Mouse (Mus musculus) embryonic stem cell, embryonic (primary cell): Measurements from ENCODE around the gene Calml3.

Experiments used
- CTCF ChIA-PET, 4 experiments: fragments of 300-600 bp in 2 of 4; fragments of 350-600 bp in 2 of 4; sonication (Branson Sonifier 250); formaldehyde crosslinking; loops; one replicate each; lab custom pipeline; 2022; ENCODE audit warnings: inconsistent platforms in 2 of 4; lab: Charles Lee
- POLR2A ChIA-PET, 4 experiments: fragments of 300-600 bp in 2 of 4; fragments of 350-600 bp in 2 of 4; sonication (Branson Sonifier 250); formaldehyde crosslinking; loops; one replicate each; lab custom pipeline; 2022; ENCODE audit warnings: antibody characterized with exemption in 4 of 4, inconsistent platforms in 1 of 4; lab: Charles Lee

The Calml3 gene

DNA sequence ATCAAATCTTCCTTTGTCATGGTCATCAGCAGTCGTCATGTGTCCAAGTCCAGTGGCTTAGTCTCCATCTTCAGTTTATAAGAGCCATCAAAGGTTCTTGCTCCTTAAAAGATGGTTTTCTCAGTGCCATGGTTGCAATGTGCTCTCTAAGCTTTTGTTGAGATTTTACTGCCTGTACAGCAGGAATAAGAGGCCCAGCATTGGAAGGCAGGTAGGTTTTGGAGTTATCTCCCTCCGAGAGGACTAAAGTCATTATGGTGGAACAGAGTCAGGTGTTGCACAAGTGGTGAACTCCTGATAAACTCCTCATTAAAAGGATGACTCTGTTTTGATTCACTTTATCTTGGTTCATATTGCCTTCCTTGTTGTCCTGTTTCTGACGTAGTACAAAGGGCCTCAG lies 16.5 kb downstream of the Calml3 start:
- POLR2A ChIA-PET = no interaction called here

GRCm38 (mm10) chr13:3787102-3787501 lies 17.0 kb downstream of the Calml3 start:
- ChIA-PET CTCF (no interaction called here), POLR2A (no interaction called here)

More for the DNA sequence above, 16.5 kb downstream of the Calml3 start:
- CTCF ChIA-PET = no interaction called here

- ChIA-PET POLR2A (no interaction called here), CTCF (interaction anchor here in 1 of 4 experiments (1.3 kb wide), 1 partner anchor 118 kb away, joined by 3 read pairs; no protein-coding TSS in a partner anchor)
These were observed 20.5 kb downstream of the Calml3 start for GRCm38 (mm10) chr13:3783621-3784020.

- ChIA-PET CTCF (interaction anchor here in 1 of 4 experiments (0.8 kb wide), 1 partner anchor 11 kb away, joined by 3 read pairs; no protein-coding TSS in a partner anchor), POLR2A (interaction anchor here in 1 of 4 experiments (1.6 kb wide), 1 partner anchor 135 kb away, joined by 3 read pairs; the partner anchor contains the start of genes Net1 and Tubal3)
These were observed 21.6 kb downstream of the Calml3 start for GRCm38 (mm10) chr13:3782499-3782898.

- ChIA-PET CTCF (no interaction called here), POLR2A (no interaction called here)
These were observed 24.4 kb downstream of the Calml3 start for GRCm38 (mm10) chr13:3779575-3780226.

DNA sequence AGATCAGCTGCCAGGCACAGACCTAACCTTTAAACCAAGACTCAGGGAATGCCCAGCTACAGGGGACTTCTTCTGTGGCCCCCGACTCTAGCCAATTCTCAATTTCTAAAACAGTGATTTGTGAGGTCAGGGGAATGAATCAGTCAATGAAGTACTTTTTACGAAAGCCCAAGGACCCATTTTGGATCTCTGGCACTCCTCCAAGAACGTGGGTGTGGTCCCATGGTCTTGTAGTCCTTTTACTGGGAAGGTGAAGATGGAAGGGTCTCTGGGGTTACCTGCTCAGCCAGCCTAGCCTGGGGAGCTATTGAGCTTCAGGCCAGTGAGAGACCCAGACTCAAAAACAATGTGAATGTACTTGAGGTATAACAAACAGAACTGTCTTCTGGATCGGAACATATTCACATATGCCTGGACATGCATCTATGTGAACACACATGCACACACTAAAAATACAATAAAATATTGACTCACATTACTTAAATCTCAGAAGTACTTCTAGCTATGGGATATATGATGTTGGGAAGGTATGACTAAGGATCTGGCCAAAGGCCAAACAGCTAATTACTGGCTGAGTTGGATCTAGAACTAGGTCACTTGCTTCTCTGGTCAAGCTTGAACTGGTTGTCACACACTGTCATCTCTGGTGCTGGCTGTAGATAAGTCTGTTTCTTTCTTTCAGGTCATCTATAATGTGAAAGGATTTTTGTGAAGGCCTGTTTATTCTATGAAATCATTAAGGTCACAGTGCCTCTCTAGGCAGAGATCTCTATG lies 25.3 kb downstream of the Calml3 start:
- CTCF ChIA-PET = no interaction called here
- POLR2A ChIA-PET = no interaction called here

- CTCF ChIA-PET = interaction anchor here in 1 of 4 experiments (0.6 kb wide), 1 partner anchor 9 kb away, joined by 3 read pairs; no protein-coding TSS in a partner anchor
- POLR2A ChIA-PET = interaction anchor here in 1 of 4 experiments (0.7 kb wide), 1 partner anchor 15 kb away, joined by 3 read pairs; no protein-coding TSS in a partner anchor
These were observed 26.8 kb downstream of the Calml3 start for GRCm38 (mm10) chr13:3777216-3777912.

DNA sequence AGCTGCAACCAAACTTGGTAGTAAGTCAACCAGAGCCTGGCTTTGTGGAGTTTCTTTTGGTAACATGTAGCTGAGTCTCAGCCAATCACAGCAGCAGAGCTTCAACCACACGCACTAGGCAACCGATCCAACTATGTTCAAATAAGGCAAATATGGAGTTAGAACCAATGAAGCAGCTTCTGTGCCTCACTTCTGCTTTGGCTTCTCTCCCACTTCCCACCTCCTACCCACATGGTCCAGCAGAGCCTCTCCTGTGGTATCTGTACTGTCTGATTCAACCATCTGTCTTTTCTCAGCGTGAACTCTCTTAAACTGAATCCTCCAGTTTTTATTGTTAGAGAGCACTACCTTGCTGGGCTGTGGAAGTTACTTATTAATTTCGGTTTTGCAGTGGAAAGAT lies 27.7 kb downstream of the Calml3 start:
- ChIA-PET POLR2A (no interaction called here), CTCF (no interaction called here)

GRCm38 (mm10) chr13:3774991-3775390 lies 29.1 kb downstream of the Calml3 start:
- ChIA-PET POLR2A (interaction anchor here in 1 of 4 experiments (0.6 kb wide), 1 partner anchor 28 kb away, joined by 3 read pairs; no protein-coding TSS in a partner anchor), CTCF (no interaction called here)

GRCm38 (mm10) chr13:3774280-3774679 lies 29.8 kb downstream of the Calml3 start:
- POLR2A ChIA-PET = no interaction called here
- CTCF ChIA-PET = no interaction called here

DNA sequence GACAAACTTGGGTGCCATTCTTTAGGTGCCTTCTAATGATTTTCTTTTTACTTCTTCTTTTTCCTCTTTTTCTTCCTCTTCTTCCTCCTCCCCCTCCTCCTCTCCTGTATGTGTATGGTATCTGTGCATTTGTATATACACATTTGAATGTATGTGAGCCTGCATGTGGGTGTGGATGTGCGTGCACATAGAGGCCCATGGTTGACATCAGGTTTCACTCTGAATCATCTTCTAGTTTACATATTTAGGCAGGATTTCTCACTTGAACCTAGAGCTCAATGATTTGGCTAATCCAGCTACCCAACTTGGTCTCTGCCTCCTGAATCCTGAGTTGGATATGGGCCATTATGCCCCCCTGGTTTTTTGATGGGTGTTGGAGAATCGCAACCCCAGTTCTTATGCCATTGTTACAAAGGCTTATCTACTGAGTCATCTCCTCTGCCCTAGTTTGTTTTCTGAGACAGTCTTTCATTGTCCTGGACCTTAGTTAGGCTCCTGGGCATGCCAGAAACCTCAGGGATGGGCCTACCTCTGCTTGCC lies 30.9 kb downstream of the Calml3 start:
- POLR2A ChIA-PET = no interaction called here

GRCm38 (mm10) chr13:3771221-3771620 lies 32.9 kb downstream of the Calml3 start:
- POLR2A ChIA-PET = no interaction called here
- CTCF ChIA-PET = no interaction called here

More for the DNA sequence above, 30.9 kb downstream of the Calml3 start:
- CTCF ChIA-PET = no interaction called here

DNA sequence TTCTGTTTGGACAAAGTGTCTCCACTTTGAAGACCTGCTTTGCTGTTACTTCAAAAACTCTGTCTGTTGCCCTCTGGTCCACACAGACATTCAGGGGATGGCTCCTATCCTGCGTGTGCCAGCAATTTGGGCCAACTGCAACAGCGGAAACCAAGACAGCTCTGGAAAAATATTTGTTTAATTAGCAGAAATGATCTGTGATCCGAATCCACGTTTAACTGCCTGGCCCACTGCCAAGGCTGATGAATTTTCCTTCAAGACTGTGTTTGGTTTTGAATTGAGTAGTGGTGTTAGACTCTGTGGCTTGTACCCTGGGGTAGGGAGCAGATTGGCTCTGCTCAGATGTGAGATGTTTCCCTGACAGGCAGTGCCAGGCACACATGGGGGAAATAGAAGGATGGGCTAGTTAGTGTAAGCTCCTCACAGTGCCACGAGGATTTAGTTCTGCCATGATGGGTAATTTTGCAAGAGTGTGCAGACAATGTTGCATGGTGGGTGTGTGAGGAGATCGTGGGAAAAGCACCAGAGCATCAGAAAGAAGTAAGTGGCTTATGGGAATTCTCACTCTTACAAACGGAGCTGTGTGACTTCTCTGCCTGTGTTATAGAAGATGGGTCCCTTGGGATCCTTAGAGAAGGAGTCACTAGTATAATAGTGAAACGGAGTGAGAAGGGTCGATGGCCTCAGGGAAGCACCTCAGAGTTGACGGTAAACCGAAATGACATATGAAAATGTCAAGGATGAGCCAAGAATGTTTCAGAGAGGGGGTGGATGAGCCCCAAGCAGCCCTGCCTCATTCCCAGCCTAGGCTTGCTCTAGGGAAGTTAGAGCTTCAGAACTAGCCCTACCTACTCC lies 33.7 kb downstream of the Calml3 start:
- CTCF ChIA-PET = no interaction called here
- POLR2A ChIA-PET = no interaction called here

DNA sequence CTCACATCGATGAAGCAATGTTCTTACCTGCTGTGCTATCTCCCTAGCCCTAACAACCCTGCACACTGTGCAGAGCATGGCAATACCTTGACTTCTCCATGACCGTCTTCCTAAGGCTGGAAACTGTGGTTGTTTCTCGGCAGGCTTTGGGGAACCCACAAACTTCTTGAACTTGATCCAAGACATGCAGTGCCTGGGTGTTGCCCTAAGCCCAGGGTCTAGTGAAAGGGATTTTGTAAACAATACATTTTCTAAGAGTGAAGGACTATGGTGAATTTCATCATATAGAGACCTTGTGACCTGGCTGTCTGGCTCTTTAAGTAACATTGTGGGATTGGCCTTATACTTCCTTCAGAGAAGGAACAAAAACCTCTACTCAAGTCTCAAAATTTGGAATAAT lies 34.6 kb downstream of the Calml3 start:
- ChIA-PET POLR2A (no interaction called here), CTCF (interaction anchor here in 1 of 4 experiments (0.7 kb wide), 1 partner anchor 54 kb away, joined by 3 read pairs; no protein-coding TSS in a partner anchor)

- CTCF ChIA-PET = interaction anchor here in 3 of 4 experiments (0.6 kb wide), 4 partner anchors 9 to 217 kb away, joined by 3 to 13 read pairs (median 8); no protein-coding TSS in a partner anchor
- POLR2A ChIA-PET = no interaction called here
These were observed 35.5 kb downstream of the Calml3 start for GRCm38 (mm10) chr13:3768621-3769020.

DNA sequence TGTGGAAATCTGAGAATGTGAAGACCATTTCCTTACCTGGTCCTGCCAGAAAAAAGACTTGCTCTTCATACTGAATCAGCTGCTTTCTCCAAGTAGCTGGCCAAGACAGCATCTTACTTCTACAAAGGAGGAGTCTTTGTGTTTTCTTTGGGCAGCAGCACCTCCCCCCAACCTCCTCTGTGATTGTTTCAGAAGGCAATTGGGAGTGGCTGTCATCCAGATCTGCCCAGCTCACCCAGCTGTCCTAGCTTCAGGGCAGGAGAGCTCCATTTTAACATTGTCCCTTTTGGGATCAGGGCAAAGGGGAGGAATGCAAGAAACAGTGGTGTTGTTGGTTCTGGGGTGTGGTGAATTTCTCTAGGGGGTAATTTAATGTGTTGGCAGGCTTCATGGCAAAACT lies 37.0 kb downstream of the Calml3 start:
- ChIA-PET CTCF (interaction anchor here in 2 of 4 experiments (0.6 to 1.0 kb wide), 2 partner anchors 101 to 129 kb away, joined by 3 to 4 read pairs; no protein-coding TSS in a partner anchor), POLR2A (no interaction called here)

GRCm38 (mm10) chr13:3765781-3766180 lies 38.3 kb downstream of the Calml3 start:
- ChIA-PET CTCF (no interaction called here), POLR2A (no interaction called here)

GRCm38 (mm10) chr13:3761131-3761530 lies 43.0 kb downstream of the Calml3 start:
- CTCF ChIA-PET = no interaction called here
- POLR2A ChIA-PET = no interaction called here
